Mouse (Mus musculus) liver, embryonic 16.5 days (tissue): ENCODE measurements around the gene Syncrip. TPM values are rescaled to one million over a fixed set of nuclear protein-coding genes. Genes with fewer than 3 reads are reported as not detected.
A peak's percentile ranks its signal among the peaks of the same experiment; 100 is the strongest.

Experiments
- ATAC-seq: fragments of 200-750 bp; cut with Nextera tagmentation; 2 replicates; pipeline ENCODE4 v1.8.0; 2017; ENCODE audit warnings: low read depth, mild to moderate bottlenecking, moderate number of reproducible peaks, moderate library complexity
- H3K27ac ChIP-seq: fragments of 300-500 bp; sonication (generic); 2 replicates; pipeline ENCODE4 v1.5.1; 2014; ENCODE audit warnings: mild to moderate bottlenecking, low read length
- H3K27me3 ChIP-seq: fragments of 300-500 bp; sonication (generic); 2 replicates; pipeline ENCODE4 v1.6.1; 2014; ENCODE audit warnings: low read depth, low read length, mixed read lengths; ENCODE audit not compliant: control insufficient read depth, insufficient read depth
- H3K36me3 ChIP-seq: fragments of 300-500 bp; sonication (generic); 2 replicates; pipeline ENCODE4 v1.6.1; 2014; ENCODE audit warnings: mild to moderate bottlenecking; ENCODE audit not compliant: control insufficient read depth, insufficient read depth
- H3K4me1 ChIP-seq: fragments of 300-500 bp; sonication (generic); 2 replicates; pipeline ENCODE4 v1.6.1; 2014; ENCODE audit warnings: low read depth, low read length, mixed read lengths; ENCODE audit not compliant: control insufficient read depth
- H3K4me2 ChIP-seq: fragments of 300-500 bp; sonication (generic); 2 replicates; pipeline ENCODE4 v1.6.1; 2014; ENCODE audit warnings: low read depth, low read length, mixed read lengths
- H3K4me3 ChIP-seq: fragments of 300-500 bp; sonication (generic); 2 replicates; pipeline ENCODE4 v1.5.1; 2014; ENCODE audit warnings: low read depth, mild to moderate bottlenecking, low read length
- H3K9ac ChIP-seq: fragments of 300-500 bp; sonication (generic); 2 replicates; pipeline ENCODE4 v1.6.1; 2014; ENCODE audit warnings: low read depth, low read length
- H3K9me3 ChIP-seq: fragments of 300-500 bp; sonication (generic); replicated peaks from 2 replicates; pipeline ENCODE4 v1.6.1; 2016; ENCODE audit warnings: low read length; ENCODE audit not compliant: control insufficient read depth
- WGBS: fragments of 180-500 bp; shearing (Covaris S2); extraction: QIAGEN DNeasy Blood & Tissue Kit; methylation state at CpG from one replicate; pipeline ENCODE4 v1.1.7; 2014; ENCODE audit not compliant: insufficient replicate concordance; 5-methylcytosine and 5-hydroxymethylcytosine counted together
- polyA plus RNA-seq: library from polyadenylated mRNA; unstranded; fragments of >200 nt; fragmentation: Nextera tagmentation; extraction: Ambion mirVana; gene quantifications from 2 replicates; pipeline ENCODE4 v1.2.1, GENCODE M21; 2015

The Syncrip gene
- polyA plus RNA-seq, 1 experiment from 2014 or later: 26.1 TPM

DNA sequence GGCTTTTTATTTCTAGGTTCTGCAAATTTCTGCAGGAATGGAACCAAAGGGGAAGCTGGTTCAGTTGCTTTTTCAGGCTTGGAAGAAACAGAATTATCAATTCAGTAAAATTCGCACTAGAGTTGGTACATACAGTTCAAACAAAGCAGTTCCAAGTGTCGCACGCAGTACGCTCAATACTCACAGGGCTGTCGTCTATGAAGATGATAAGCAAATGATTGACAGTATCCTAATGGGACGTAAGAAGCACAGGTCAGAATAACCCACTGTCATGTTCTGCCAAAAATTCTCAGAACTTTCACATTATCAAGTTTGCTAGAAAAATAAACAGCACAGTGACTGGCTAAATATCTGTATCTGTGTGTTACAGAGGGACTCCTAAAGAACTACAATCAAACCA, 77.9 kb downstream of the Syncrip start:
- H3K4me3 ChIP-seq: no peak overlapping the region
- H3K9ac ChIP-seq: no peak overlapping the region
- peak overlapping the region; percentile 17 for H3K4me2 ChIP-seq
- peak overlapping the region; percentile 57 for H3K27ac ChIP-seq
- no peaks in the 10 kb centered on the region; the same call in 1 of the 2 replicates for H3K4me1 ChIP-seq
- H3K27me3 ChIP-seq: no peaks in the 10 kb centered on the region
- no peaks in the 10 kb centered on the region for H3K9me3 ChIP-seq
- 52% methylated on average over 6 of the region's 6 CpGs for WGBS
- H3K36me3 ChIP-seq: no peaks in the 10 kb centered on the region; the same call in 1 of the 2 replicates
- 0 out of 2 replicates have a peak, but pooled peaks have one; percentile 19 for ATAC-seq

- Histone ChIP-seq H3K4me1 (no peaks in the 10 kb centered on the region; the same call in 1 of the 2 replicates), H3K9ac (no peak overlapping the region), H3K27ac (peak overlapping the region; percentile 57), H3K4me2 (peak overlapping the region; percentile 17), H3K27me3 (no peaks in the 10 kb centered on the region), H3K36me3 (no peaks in the 10 kb centered on the region), H3K9me3 (no peaks in the 10 kb centered on the region), H3K4me3 (no peak overlapping the region)
- peak; percentile 87 for ATAC-seq
- 25% methylated on average over 10 of the region's 10 CpGs for WGBS
These were observed 78.3 kb downstream of the Syncrip start for GRCm38 (mm10) chr9:88404088-88404487.

GRCm38 (mm10) chr9:88398461-88398860, 83.9 kb downstream of the Syncrip start:
- no peak for ATAC-seq
- Histone ChIP-seq H3K27me3 (no peaks in the 10 kb centered on the region), H3K9me3 (no peaks in the 10 kb centered on the region), H3K4me1 (no peaks in the 10 kb centered on the region), H3K36me3 (no peaks in the 10 kb centered on the region), H3K4me2 (no peak overlapping the region), H3K27ac (no peak overlapping the region), H3K4me3 (no peak overlapping the region), H3K9ac (no peak overlapping the region)
- WGBS: 49% methylated on average over 1 of the region's 1 CpGs

Other genes with a start within 250 kb of the Syncrip start
- gene Nt5e, start 155.4 kb downstream of the Syncrip start, polyA plus RNA-seq: 11.6 and 12.0 TPM in 2 replicates
- 12.3 and 12.8 TPM in 2 replicates for gene Snx14, start 43.6 kb downstream of the Syncrip start, polyA plus RNA-seq
- 0.18 TPM in 1 of 2 replicates, not detected in the other for gene Gm20537, start 26.0 kb downstream of the Syncrip start, polyA plus RNA-seq
- gene Zfp949, start 65.4 kb upstream of the Syncrip start, polyA plus RNA-seq: 7.9 and 8.4 TPM in 2 replicates
- gene Trim43a, start 98.3 kb upstream of the Syncrip start, polyA plus RNA-seq: 0.06 and 0.08 TPM in 2 replicates
- 28.8 and 29.0 TPM in 2 replicates for gene Mthfsl, start 237.7 kb upstream of the Syncrip start, polyA plus RNA-seq
- gene Bcl2a1d, start 249.3 kb upstream of the Syncrip start, polyA plus RNA-seq: 0.46 TPM in 1 of 2 replicates, not detected in the other